Mouse (Mus musculus) intestine, embryonic 16.5 days (tissue): ENCODE data around the gene Mixl1. TPM values are rescaled to one million over a fixed set of nuclear protein-coding genes. Genes with fewer than 3 reads are reported as not detected.

Source experiments
- ATAC-seq: fragments of 200-750 bp; cut with Nextera tagmentation; 2 replicates; pipeline ENCODE4 v1.8.0; 2017; ENCODE audit warnings: moderate TSS enrichment, moderate library complexity
- H3K27ac ChIP-seq: fragments of 300-500 bp; sonication (generic); 2 replicates; pipeline ENCODE4 v1.5.1; 2014; ENCODE audit warnings: mild to moderate bottlenecking, low read length
- H3K27me3 ChIP-seq: fragments of 300-500 bp; sonication (generic); replicated peaks from 2 replicates; pipeline ENCODE4 v1.6.1; 2014; ENCODE audit warnings: low read length, control low read depth, mixed read lengths; ENCODE audit not compliant: control insufficient read depth, insufficient read depth
- H3K36me3 ChIP-seq: fragments of 300-500 bp; sonication (generic); 2 replicates; pipeline ENCODE4 v1.6.1; 2014; ENCODE audit warnings: low read length, control low read depth; ENCODE audit not compliant: control insufficient read depth, insufficient read depth
- H3K4me1 ChIP-seq: fragments of 300-500 bp; sonication (generic); 2 replicates; pipeline ENCODE4 v1.6.1; 2014; ENCODE audit warnings: low read length, control low read depth, mixed read lengths; ENCODE audit not compliant: control insufficient read depth, insufficient read depth
- H3K4me2 ChIP-seq: fragments of 300-500 bp; sonication (generic); 2 replicates; pipeline ENCODE4 v1.6.1; 2014; ENCODE audit warnings: low read depth, low read length, control low read depth
- H3K4me3 ChIP-seq: fragments of 300-500 bp; sonication (generic); 2 replicates; pipeline ENCODE4 v1.5.1; 2014; ENCODE audit warnings: mild to moderate bottlenecking, low read length
- H3K9ac ChIP-seq: fragments of 300-500 bp; sonication (generic); 2 replicates; pipeline ENCODE4 v1.6.1; 2014; ENCODE audit warnings: low read depth, low read length
- H3K9me3 ChIP-seq: fragments of 300-500 bp; sonication (generic); 2 replicates; pipeline ENCODE4 v1.6.1; 2016; ENCODE audit warnings: low read length, control low read depth; ENCODE audit not compliant: control insufficient read depth
- WGBS: fragments of 180-500 bp; shearing (Covaris S2); extraction: QIAGEN DNeasy Blood & Tissue Kit; methylation state at CpG from one replicate; pipeline ENCODE4 v1.1.7; 2014; 5-methylcytosine and 5-hydroxymethylcytosine counted together
- polyA plus RNA-seq: library from polyadenylated mRNA; unstranded; fragments of >200 nt; fragmentation: Nextera tagmentation; extraction: Ambion mirVana; gene quantifications from 2 replicates; pipeline ENCODE4 v1.2.1, GENCODE M21; 2015

Gene Mixl1
- polyA plus RNA-seq: 0.05 and 0.10 TPM in 2 replicates

GRCm38 (mm10) chr1:180696626-180697352 lies at the start of gene Mixl1:
Gene Mixl1 (minus strand): TSS chr1:180697034.
- H3K36me3 ChIP-seq: no peaks in the 10 kb centered on the region
- H3K4me1 ChIP-seq: peaks cover 8% of the 10 kb centered on the region; the same call in 1 of the 2 replicates
- WGBS: 1% methylated on average over 77 of the region's 79 CpGs
- no peak within 1 kb of the TSS for H3K27ac ChIP-seq
- peak within 1 kb of the TSS; percentile 50 for H3K9ac ChIP-seq
- peak; percentile 44; the same call in 1 of the 2 replicates for ATAC-seq
- peak within 1 kb of the TSS; percentile 55 for H3K4me3 ChIP-seq
- peak within 1 kb of the TSS; percentile 92 for H3K4me2 ChIP-seq
- H3K27me3 ChIP-seq: peaks cover 24% of the 10 kb centered on the region
- H3K9me3 ChIP-seq: no peaks in the 10 kb centered on the region

DNA sequence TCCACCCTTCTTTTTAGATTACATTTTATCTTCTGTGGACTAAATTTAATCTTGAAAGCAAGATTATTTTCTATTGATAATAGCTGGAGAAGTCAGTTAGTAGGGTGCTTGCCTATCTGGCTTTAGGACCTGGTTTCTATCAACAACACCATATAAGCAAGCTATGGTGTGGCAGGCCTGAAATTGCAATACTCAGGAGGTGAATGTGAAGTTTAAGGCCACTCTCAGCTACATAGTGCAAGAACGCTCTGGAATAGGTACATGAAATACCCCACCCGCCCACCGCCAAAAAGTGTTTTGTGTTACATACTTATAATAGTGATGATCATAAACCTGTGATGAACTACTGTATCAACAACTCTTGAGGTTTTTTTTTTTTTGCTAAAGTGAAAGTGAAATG lies 32.4 kb upstream of the Mixl1 start:
- 95% methylated on average over 3 of the region's 3 CpGs for WGBS
- no peak for ATAC-seq

GRCm38 (mm10) chr1:180726183-180726582 lies 29.3 kb upstream of the Mixl1 start:
- peak overlapping the region; percentile 98 for H3K9ac ChIP-seq
- H3K4me1 ChIP-seq: peaks cover 16% of the 10 kb centered on the region
- H3K36me3 ChIP-seq: no peaks in the 10 kb centered on the region
- H3K27ac ChIP-seq: peak overlapping the region; percentile 93
- peak overlapping the region; percentile 96 for H3K4me3 ChIP-seq
- WGBS: under 1% methylated on average over 42 of the region's 42 CpGs
- H3K9me3 ChIP-seq: no peaks in the 10 kb centered on the region
- peak; percentile 76 for ATAC-seq
- H3K4me2 ChIP-seq: peak overlapping the region; percentile 66
- no peaks in the 10 kb centered on the region for H3K27me3 ChIP-seq

More for the DNA sequence above, 32.4 kb upstream of the Mixl1 start:
- no peaks in the 10 kb centered on the region for H3K9me3 ChIP-seq
- H3K4me3 ChIP-seq: no peak overlapping the region
- H3K9ac ChIP-seq: no peak overlapping the region
- H3K27ac ChIP-seq: no peak overlapping the region
- peaks cover under 1% of the 10 kb centered on the region; the same call in 1 of the 2 replicates for H3K36me3 ChIP-seq
- no peaks in the 10 kb centered on the region for H3K27me3 ChIP-seq
- no peak overlapping the region for H3K4me2 ChIP-seq
- H3K4me1 ChIP-seq: peaks cover 16% of the 10 kb centered on the region

GRCm38 (mm10) chr1:180725704-180726179 lies 28.9 kb upstream of the Mixl1 start, which contains the start of gene Acbd3:
Gene Acbd3 (plus strand): TSS chr1:180726043.
- H3K4me1 ChIP-seq: peaks cover 16% of the 10 kb centered on the region
- H3K36me3 ChIP-seq: no peaks in the 10 kb centered on the region
- peak; percentile 96 for ATAC-seq
- H3K27me3 ChIP-seq: no peaks in the 10 kb centered on the region
- H3K4me2 ChIP-seq: peak within 1 kb of the TSS; percentile 66
- H3K9ac ChIP-seq: peak within 1 kb of the TSS; percentile 98
- H3K4me3 ChIP-seq: peak within 1 kb of the TSS; percentile 96
- WGBS: 0% methylated on average over 51 of the region's 52 CpGs
- H3K27ac ChIP-seq: peak within 1 kb of the TSS; percentile 93
- no peaks in the 10 kb centered on the region for H3K9me3 ChIP-seq

- no peak overlapping the region for H3K4me2 ChIP-seq
- no peaks in the 10 kb centered on the region for H3K9me3 ChIP-seq
- H3K9ac ChIP-seq: no peak overlapping the region
- no peaks in the 10 kb centered on the region for H3K27me3 ChIP-seq
- ATAC-seq: no peak
- H3K27ac ChIP-seq: no peak overlapping the region
- 11% methylated on average over 1 of the region's 1 CpGs for WGBS
- peaks cover 14% of the 10 kb centered on the region for H3K4me1 ChIP-seq
- no peaks in the 10 kb centered on the region for H3K36me3 ChIP-seq
- no peak overlapping the region for H3K4me3 ChIP-seq
Observed at GRCm38 (mm10) chr1:180723701-180724238, 26.9 kb upstream of the Mixl1 start.

DNA sequence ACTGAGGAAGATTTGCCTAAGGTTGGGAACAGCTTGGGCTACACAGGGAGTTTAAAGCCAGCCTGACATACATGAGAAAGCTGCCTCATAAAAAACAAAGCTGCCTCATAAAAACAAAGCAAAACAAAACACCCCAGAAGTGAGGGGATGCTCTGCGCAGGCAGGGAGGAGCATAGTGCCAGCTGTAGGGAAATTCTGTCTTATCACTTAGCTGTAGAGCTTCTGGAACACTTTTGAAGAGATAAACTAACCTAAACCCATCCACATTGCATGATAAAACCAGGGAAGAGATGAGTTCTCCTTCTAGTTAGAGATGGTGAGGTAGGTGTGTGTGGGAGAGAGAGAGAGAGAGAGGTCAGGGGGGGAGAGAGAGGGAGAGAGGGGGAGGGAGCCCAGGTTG lies 25.8 kb upstream of the Mixl1 start:
- WGBS: 61% methylated on average over 1 of the region's 1 CpGs
- Histone ChIP-seq H3K9ac (no peak overlapping the region), H3K4me3 (no peak overlapping the region), H3K9me3 (no peaks in the 10 kb centered on the region), H3K4me1 (peaks cover 7% of the 10 kb centered on the region), H3K4me2 (no peak overlapping the region), H3K27me3 (no peaks in the 10 kb centered on the region), H3K27ac (no peak overlapping the region), H3K36me3 (no peaks in the 10 kb centered on the region)
- ATAC-seq: no peak

- Histone ChIP-seq H3K27ac (no peak overlapping the region), H3K36me3 (no peaks in the 10 kb centered on the region), H3K4me2 (no peak overlapping the region), H3K4me1 (0 out of 2 replicates have a peak, but pooled peaks cover 3% of the 10 kb centered on the region), H3K4me3 (no peak overlapping the region), H3K27me3 (no peaks in the 10 kb centered on the region), H3K9me3 (no peaks in the 10 kb centered on the region), H3K9ac (no peak overlapping the region)
- ATAC-seq: peak; percentile 30; the same call in 1 of the 2 replicates
- 49% methylated on average over 5 of the region's 5 CpGs for WGBS
Observed at GRCm38 (mm10) chr1:180719951-180720689, 23.3 kb upstream of the Mixl1 start.

- Histone ChIP-seq H3K27ac (no peak overlapping the region), H3K4me2 (no peak overlapping the region), H3K9ac (no peak overlapping the region), H3K36me3 (no peaks in the 10 kb centered on the region), H3K4me1 (no peaks in the 10 kb centered on the region), H3K4me3 (no peak overlapping the region), H3K9me3 (no peaks in the 10 kb centered on the region), H3K27me3 (no peaks in the 10 kb centered on the region)
- ATAC-seq: no peak
- 83% methylated on average over 6 of the region's 6 CpGs for WGBS
Observed at GRCm38 (mm10) chr1:180719483-180719882, 22.6 kb upstream of the Mixl1 start.

- 81% methylated on average over 5 of the region's 5 CpGs for WGBS
- no peaks in the 10 kb centered on the region for H3K4me1 ChIP-seq
- H3K27me3 ChIP-seq: no peaks in the 10 kb centered on the region
- H3K27ac ChIP-seq: no peak overlapping the region
- H3K9me3 ChIP-seq: no peaks in the 10 kb centered on the region
- no peak for ATAC-seq
- H3K9ac ChIP-seq: no peak overlapping the region
- no peak overlapping the region for H3K4me2 ChIP-seq
- no peak overlapping the region for H3K4me3 ChIP-seq
- H3K36me3 ChIP-seq: no peaks in the 10 kb centered on the region
Observed at GRCm38 (mm10) chr1:180718756-180719155, 21.9 kb upstream of the Mixl1 start.
